Comparison of ENCODE assay signal across 25 mouse cellular contexts in the genomic region with DNA sequence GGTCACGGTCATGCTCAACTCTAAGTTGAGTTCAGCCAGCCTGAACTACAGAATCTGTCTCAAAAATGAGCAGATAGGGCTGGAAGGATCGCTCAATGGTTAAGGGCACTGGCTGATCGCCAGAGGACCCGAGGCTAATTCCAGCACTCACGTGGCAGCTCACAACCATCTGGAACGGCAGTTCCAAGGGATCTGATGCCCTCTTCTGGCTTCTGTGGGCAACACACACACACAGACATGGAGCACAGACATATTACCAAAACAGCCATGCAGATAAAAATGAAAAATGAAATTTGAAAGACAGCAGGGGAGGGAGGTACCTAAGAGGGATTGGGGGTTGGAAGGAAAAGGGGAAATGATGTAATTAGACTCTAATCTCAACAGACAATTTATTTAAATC. TPM values are rescaled to one million over a fixed set of nuclear protein-coding genes. Genes with fewer than 3 reads are reported as not detected.
DNase-seq lines count a peak whose midpoint lies in the region; ATAC-seq and TF ChIP-seq lines count a peak whose summit lies in the region.
"Had no signal": no experiment of that assay in that cellular context is flagged by ENCODE, and none has a peak within 500 bp of the region (broad histone marks: within the 10 kb centered on the region; RNA-seq: fewer than 3 reads in every experiment).

No protein-coding gene starts in this region.

- H3K27ac ChIP-seq in liver, embryonic 12.5 days: no peak overlapping the region
- peak overlapping the region; percentile 38 for H3K27ac ChIP-seq in MEL (ENCODE audit: control insufficient read depth, low read depth, low read length)
- no peak overlapping the region for H3K27ac ChIP-seq in liver, postnatal 0 days (ENCODE audit: low read depth)
- H3K27ac ChIP-seq: forebrain, embryonic 13.5 days; gastrocnemius, adult 2 months; heart, embryonic 15.5 days; hindbrain, embryonic 15.5 days; left cerebral cortex, adult 2 months; midbrain, embryonic 15.5 days; neural tube, embryonic 12.5 days had no signal

- H3K4me1 ChIP-seq in liver, embryonic 12.5 days: peaks cover 21% of the 10 kb centered on the region
- peaks cover 3 to 8% of the 10 kb centered on the region in 2 experiments; a peak in 3 of 4 replicates for H3K4me1 ChIP-seq in MEL (ENCODE audit: control insufficient read depth in 1 of 2, insufficient read depth in 2 of 2, low read length in 2 of 2)
- peaks cover 4% of the 10 kb centered on the region; the same call in 1 of the 2 replicates for H3K4me1 ChIP-seq in liver, postnatal 0 days (ENCODE audit: insufficient read depth)

- peaks cover 61% of the 10 kb centered on the region for H3K36me3 ChIP-seq in liver, embryonic 12.5 days
- H3K36me3 ChIP-seq in MEL (ENCODE audit: control insufficient read depth in 1 of 2, insufficient read depth in 2 of 2, low read length in 2 of 2): peaks cover 7 to 12% of the 10 kb centered on the region in 2 experiments
- H3K36me3 ChIP-seq in liver, postnatal 0 days (replicated peaks; ENCODE audit: insufficient read depth, low read length): peaks cover 25% of the 10 kb centered on the region

- no peak overlapping the region for H3K4me3 ChIP-seq in liver, embryonic 12.5 days
- no peak overlapping the region for H3K4me3 ChIP-seq in MEL (ENCODE audit: control insufficient read depth in 1 of 2, insufficient read depth in 1 of 2, low read depth in 2 of 2, low read length in 2 of 2)
- no peak overlapping the region for H3K4me3 ChIP-seq in liver, postnatal 0 days (ENCODE audit: low read depth, low read length)
- H3K4me3 ChIP-seq: forebrain, embryonic 13.5 days; gastrocnemius, adult 2 months; heart, embryonic 15.5 days; hindbrain, embryonic 15.5 days; left cerebral cortex, adult 2 months; megakaryocyte, embryonic 14.5 days; midbrain, embryonic 15.5 days; neural tube, embryonic 12.5 days had no signal

- H3K9ac ChIP-seq in liver, embryonic 12.5 days: no peak overlapping the region
- H3K9ac ChIP-seq in MEL (ENCODE audit: control insufficient read depth, low read depth, low read length, poor library complexity, severe bottlenecking): no peak overlapping the region
- H3K9ac ChIP-seq in liver, postnatal 0 days (replicated peaks): no peak overlapping the region
- H3K9ac ChIP-seq: forebrain, embryonic 13.5 days; heart, embryonic 15.5 days; hindbrain, embryonic 15.5 days; midbrain, embryonic 15.5 days; neural tube, embryonic 12.5 days had no signal

- no peak for TF ChIP-seq POLR2A in MEL (IDR thresholded peaks at IDR 0.05; ENCODE audit: control insufficient read depth in 1 of 2, insufficient read depth in 1 of 2, low read depth in 1 of 2, low read length in 2 of 2, poor library complexity in 1 of 2)

- ATAC-seq in liver, embryonic 12.5 days: 0 out of 2 replicates have a peak, but pooled peaks have one; percentile 8
- no peak for ATAC-seq in liver, postnatal 0 days
- no peak for ATAC-seq in activated CD4-positive, CD25-positive, alpha-beta regulatory T cell, adult 4 months
- ATAC-seq: forebrain, embryonic 13.5 days; midbrain, embryonic 15.5 days had no signal

- H3K27me3 ChIP-seq in liver, embryonic 12.5 days (replicated peaks): no peaks in the 10 kb centered on the region
- H3K27me3 ChIP-seq in MEL (ENCODE audit: control insufficient read depth in 1 of 2, insufficient read depth in 2 of 2, low read length in 2 of 2): no peaks in the 10 kb centered on the region
- no peaks in the 10 kb centered on the region for H3K27me3 ChIP-seq in liver, postnatal 0 days (ENCODE audit: insufficient read depth, low read length)
- H3K27me3 ChIP-seq: forebrain, embryonic 13.5 days; heart, embryonic 15.5 days; hindbrain, embryonic 15.5 days; megakaryocyte, embryonic 14.5 days; midbrain, embryonic 15.5 days; neural tube, embryonic 12.5 days had no signal

- H3K9me3 ChIP-seq in liver, embryonic 12.5 days (replicated peaks): no peaks in the 10 kb centered on the region
- no peaks in the 10 kb centered on the region for H3K9me3 ChIP-seq in MEL (replicated peaks; ENCODE audit: insufficient read depth, low read length)
- no peaks in the 10 kb centered on the region for H3K9me3 ChIP-seq in liver, postnatal 0 days (ENCODE audit: low read length)
- H3K9me3 ChIP-seq: forebrain, embryonic 13.5 days; heart, embryonic 15.5 days; hindbrain, embryonic 15.5 days; megakaryocyte, embryonic 14.5 days; midbrain, embryonic 15.5 days; neural tube, embryonic 12.5 days had no signal

- no peak; the same call in 1 of the 2 replicates for TF ChIP-seq RAD21 in MEL (IDR thresholded peaks at IDR 0.05; ENCODE audit: low read depth, low read length)

- H3K79me2 ChIP-seq in MEL (ENCODE audit: control insufficient read depth, insufficient read depth, low read length, poor library complexity): peaks cover 8% of the 10 kb centered on the region

- WGBS in liver, embryonic 12.5 days (ENCODE audit: insufficient replicate concordance): 69% methylated on average over 6 of the region's 6 CpGs
- 78% methylated on average over 6 of the region's 6 CpGs for WGBS in liver, postnatal 0 days (ENCODE audit: insufficient replicate concordance)

- peak; percentile 25 for DNase-seq in embryo, embryonic 10 days (ENCODE audit: low spot score)
- no peak for DNase-seq in embryo, embryonic 10.5 days (ENCODE audit: low spot score)
- DNase-seq in liver: no peak
- DNase-seq in MEL (ENCODE audit: low read depth, low spot score): peak; percentile 58
- DNase-seq in liver, postnatal 0 days: no peak
- DNase-seq: adrenal gland, postnatal 25 days; cerebellum, adult 11-12 months; cerebellum, postnatal 10 days; gastrocnemius, adult 2 months; heart, postnatal 4 days; kidney, adult 9 months; kidney, postnatal 36 days; layer of hippocampus, adult 9-11 months; lung, adult 18-20 months; right cerebral cortex, postnatal 4 days; thymus, postnatal 25 days had no signal

- no peak overlapping the region for H3K4me2 ChIP-seq in liver, embryonic 12.5 days
- H3K4me2 ChIP-seq in liver, postnatal 0 days (ENCODE audit: low read depth, low read length): no peak overlapping the region
- H3K4me2 ChIP-seq: forebrain, embryonic 13.5 days; heart, embryonic 15.5 days; hindbrain, embryonic 15.5 days; midbrain, embryonic 15.5 days; neural tube, embryonic 12.5 days had no signal

- peak; percentile 27 to 37 (median 36); a peak in 4 of 6 replicates for TF ChIP-seq CTCF in MEL (IDR thresholded peaks at IDR 0.05 in 2 of 3, conservative IDR thresholded peaks at IDR 0.05 in 1 of 3; ENCODE audit: control insufficient read depth in 1 of 3, insufficient read depth in 1 of 3, low read depth in 2 of 3, low read length in 3 of 3, poor library complexity in 1 of 3, severe bottlenecking in 1 of 3)
- TF ChIP-seq CTCF in liver, postnatal 0 days (IDR thresholded peaks at IDR 0.05; ENCODE audit: low read depth): 0 out of 2 replicates have a peak, but pooled peaks have one; percentile 12

- TF ChIP-seq EP300 in MEL (IDR thresholded peaks at IDR 0.05; ENCODE audit: low read depth in 1 of 2, low read length in 2 of 2): no peak; a peak in 1 of 4 replicates
- TF ChIP-seq EP300 in liver, postnatal 0 days (IDR thresholded peaks at IDR 0.05; ENCODE audit: low read depth): no peak

TF ChIP-seq in MEL, 35 proteins besides CTCF, POLR2A, EP300 and RAD21:
- peak; percentile 27; the same call in 1 of the 2 replicates for TF ChIP-seq SMC3 (IDR thresholded peaks at IDR 0.05; ENCODE audit: low read depth, low read length)
- TF ChIP-seq ZKSCAN1 (IDR thresholded peaks at IDR 0.05; ENCODE audit: low read depth, low read length): no peak
- 0 out of 2 replicates have a peak, but pooled peaks have one; percentile 36 for TF ChIP-seq MYC (IDR thresholded peaks at IDR 0.05; ENCODE audit: low read depth, low read length)
- peak; percentile 53; the same call in 1 of the 2 replicates for TF ChIP-seq ETS1 (IDR thresholded peaks at IDR 0.05; ENCODE audit: low read depth, low read length)
- TF ChIP-seq CHD1 (IDR thresholded peaks at IDR 0.05; ENCODE audit: low read depth, low read length): no peak
TF ChIP-seq in MEL: peak in this region for 3.

RNA-seq across cellular contexts. Expression of a gene that starts 5.3 kb away (rescaled TPM):
- 13.9 and 14.4 TPM in 2 replicates for polyA plus RNA-seq in liver, embryonic 12.5 days (2016; fragmentation: Nextera tagmentation; extraction: Ambion mirVana)
- total RNA-seq in MEL (2012; rRNA removed): 23.0 and 23.9 TPM in 2 replicates
- 10 to 100 TPM in 1 of 2 experiments, not detected in 1; 26.1 TPM for polyA plus RNA-seq in MEL (2012; ENCODE audit: insufficient read depth in 1 of 2, insufficient read length in 2 of 2, low read depth in 1 of 2, low replicate concordance in 2 of 2, missing spikeins in 1 of 2)
- polyA plus RNA-seq in liver, postnatal 0 days (2015; fragmentation: Nextera tagmentation; extraction: Ambion mirVana): 5.8 and 7.1 TPM in 2 replicates
- polyA plus RNA-seq in activated CD4-positive, CD25-positive, alpha-beta regulatory T cell, adult 4 months (2017; shearing (Covaris generic)): 1 to 10 TPM; 5.9 to 6.9 TPM

Comparison
In these comparisons a context has a peak if more than half of its experiments do, and no peak if none do; other contexts are left out.
1. DNase-seq: peak in embryo, embryonic 10 days (single experiment) and MEL (single experiment); none in embryo, embryonic 10.5 days (single experiment), liver (single experiment) and liver, postnatal 0 days (single experiment).